In genomic region chr7:142532671-142533058, GRCm38 (mm10) we compare ENCODE assay signal across 8 mouse cellular contexts. TPM values are rescaled to one million over a fixed set of nuclear protein-coding genes. Genes with fewer than 3 reads are reported as not detected.
DNase-seq lines count a peak whose midpoint lies in the region; ATAC-seq and TF ChIP-seq lines count a peak whose summit lies in the region.

Mrpl23 (plus strand) TSS chr7:142532686.

- TF ChIP-seq POLR2A in bone marrow macrophage, adult 2 months (IDR thresholded peaks at IDR 0.05; ENCODE audit: borderline replicate concordance, low read depth, low read length): no peak

- no peaks in the 10 kb centered on the region for H3K27me3 ChIP-seq in kidney, postnatal 0 days (ENCODE audit: insufficient read depth, low read length)
- H3K27me3 ChIP-seq in heart, embryonic 16.5 days (ENCODE audit: control insufficient read depth, insufficient read depth, low read length): no peaks in the 10 kb centered on the region
- no peaks in the 10 kb centered on the region for H3K27me3 ChIP-seq in liver, embryonic 16.5 days (ENCODE audit: control insufficient read depth, insufficient read depth, low read depth, low read length)

- H3K27ac ChIP-seq in kidney, postnatal 0 days: peak within 1 kb of the TSS; percentile 96
- H3K27ac ChIP-seq in bone marrow macrophage, adult 2 months (ENCODE audit: insufficient read depth, low read depth, low read length): peak within 1 kb of the TSS; percentile 86
- peak within 1 kb of the TSS; percentile 97 for H3K27ac ChIP-seq in heart, embryonic 16.5 days (ENCODE audit: low read length)
- H3K27ac ChIP-seq in liver, embryonic 16.5 days (ENCODE audit: low read length): peak within 1 kb of the TSS; percentile 80

- TF ChIP-seq CTCF in kidney, postnatal 0 days (IDR thresholded peaks at IDR 0.05; ENCODE audit: low read depth): no peak
- TF ChIP-seq CTCF in bone marrow macrophage, adult 2 months (IDR thresholded peaks at IDR 0.05; ENCODE audit: low read depth, low read length): no peak

- H3K9ac ChIP-seq in kidney, postnatal 0 days (ENCODE audit: low read depth, low read length): peak within 1 kb of the TSS; percentile 82
- H3K9ac ChIP-seq in heart, embryonic 16.5 days (ENCODE audit: low read length): peak within 1 kb of the TSS; percentile 88
- peak within 1 kb of the TSS; percentile 81 for H3K9ac ChIP-seq in liver, embryonic 16.5 days (ENCODE audit: low read depth, low read length)

- peak within 1 kb of the TSS; percentile 83 for H3K4me2 ChIP-seq in kidney, postnatal 0 days (ENCODE audit: low read length)
- H3K4me2 ChIP-seq in heart, embryonic 16.5 days (ENCODE audit: low read depth, low read length): peak within 1 kb of the TSS; percentile 83
- peak within 1 kb of the TSS; percentile 80 for H3K4me2 ChIP-seq in liver, embryonic 16.5 days (ENCODE audit: low read depth, low read length)

- no peak for DNase-seq in kidney, postnatal 0 days (ENCODE audit: low spot score)
- DNase-seq in kidney, adult 18-20 months: no peak
- no peak for DNase-seq in embryo, embryonic 9.5 days (ENCODE audit: extremely low spot score)
- DNase-seq in left cerebral cortex, adult 11 months (ENCODE audit: low spot score): no peak
- no peak for DNase-seq in adrenal gland, adult 8-10 months

- H3K4me3 ChIP-seq in kidney, postnatal 0 days (replicated peaks; ENCODE audit: low read depth, low read length): peak within 1 kb of the TSS; percentile 53
- peak within 1 kb of the TSS; percentile 84 for H3K4me3 ChIP-seq in bone marrow macrophage, adult 2 months (ENCODE audit: insufficient read depth, low read length)
- peak within 1 kb of the TSS; percentile 78 for H3K4me3 ChIP-seq in heart, embryonic 16.5 days (ENCODE audit: low read length)
- H3K4me3 ChIP-seq in liver, embryonic 16.5 days (ENCODE audit: low read depth, low read length): peak within 1 kb of the TSS; percentile 79

- peaks cover 5% of the 10 kb centered on the region; the same call in 1 of the 2 replicates for H3K36me3 ChIP-seq in kidney, postnatal 0 days (ENCODE audit: insufficient read depth, low read length)
- 0 out of 2 replicates have a peak, but pooled peaks cover 5% of the 10 kb centered on the region for H3K36me3 ChIP-seq in heart, embryonic 16.5 days (ENCODE audit: control insufficient read depth, insufficient read depth)
- no peaks in the 10 kb centered on the region for H3K36me3 ChIP-seq in liver, embryonic 16.5 days (ENCODE audit: control insufficient read depth, insufficient read depth)

- peaks cover 18% of the 10 kb centered on the region; the same call in 1 of the 2 replicates for H3K4me1 ChIP-seq in kidney, postnatal 0 days (replicated peaks; ENCODE audit: insufficient read depth, low read length)
- peaks cover 14% of the 10 kb centered on the region for H3K4me1 ChIP-seq in bone marrow macrophage, adult 2 months (ENCODE audit: control insufficient read depth, insufficient read depth, low read length)
- H3K4me1 ChIP-seq in heart, embryonic 16.5 days (ENCODE audit: control insufficient read depth, insufficient read depth, low read length): peaks cover 34% of the 10 kb centered on the region
- H3K4me1 ChIP-seq in liver, embryonic 16.5 days (ENCODE audit: control insufficient read depth, low read depth, low read length): peaks cover 31% of the 10 kb centered on the region

- WGBS in kidney, postnatal 0 days: 4% methylated on average over 15 of the region's 17 CpGs
- 5% methylated on average over 17 of the region's 17 CpGs for WGBS in heart, embryonic 16.5 days
- WGBS in liver, embryonic 16.5 days (ENCODE audit: insufficient replicate concordance): 3% methylated on average over 17 of the region's 17 CpGs

- ATAC-seq in kidney, postnatal 0 days (replicated peaks; ENCODE audit: low FRiP score, low read depth): peak; percentile 52
- ATAC-seq in heart, embryonic 16.5 days (replicated peaks; ENCODE audit: extremely low read depth, insufficient read depth, low FRiP score): peak; percentile 45
- peak; percentile 37 for ATAC-seq in liver, embryonic 16.5 days (ENCODE audit: low read depth)

- H3K9me3 ChIP-seq in kidney, postnatal 0 days (replicated peaks; ENCODE audit: low read length): no peaks in the 10 kb centered on the region
- H3K9me3 ChIP-seq in heart, embryonic 16.5 days (replicated peaks; ENCODE audit: control insufficient read depth, low read length): no peaks in the 10 kb centered on the region
- no peaks in the 10 kb centered on the region for H3K9me3 ChIP-seq in liver, embryonic 16.5 days (replicated peaks; ENCODE audit: control insufficient read depth, low read length)

RNA-seq across cellular contexts. Expression of gene Mrpl23, which starts in this region (rescaled TPM):
- polyA plus RNA-seq in kidney, postnatal 0 days (2015; fragmentation: Nextera tagmentation; extraction: Ambion mirVana): 21.3 and 22.6 TPM in 2 replicates
- 27.2 and 47.3 TPM in 2 replicates for polyA plus RNA-seq in bone marrow macrophage, adult 2 months (2012; ENCODE audit: insufficient read depth, insufficient read length, missing spikeins)
- 14.2 and 20.0 TPM in 2 replicates for polyA plus RNA-seq in heart, embryonic 16.5 days (2015; fragmentation: Nextera tagmentation; extraction: Ambion mirVana)
- 10.9 and 11.4 TPM in 2 replicates for polyA plus RNA-seq in liver, embryonic 16.5 days (2015; fragmentation: Nextera tagmentation; extraction: Ambion mirVana)
- 10 to 100 TPM in 1 of 4 experiments, 1 to 10 TPM in 3; 2.2 to 13.7 (median 4.8) TPM for total RNA-seq in adrenal gland, adult 8-10 months (2022)
